Mouse (Mus musculus) CH12.LX (cell line): ENCODE results near the gene Tcp11l2. TPM values are rescaled to one million over a fixed set of nuclear protein-coding genes. Genes with fewer than 3 reads are reported as not detected.

ENCODE experiments used
- DNase-seq: peaks from one replicate; pipeline ENCODE4 v3.0.0-alpha.2; 2013; ENCODE audit errors: extremely low read depth
- H3K27ac ChIP-seq: 2 replicates; pipeline ENCODE4 v1.5.1; 2012; ENCODE audit warnings: low read depth, mild to moderate bottlenecking, control low read depth, moderate library complexity; ENCODE audit not compliant: insufficient read depth
- H3K27me3 ChIP-seq: replicated peaks from 2 replicates; pipeline ENCODE3; 2012; ENCODE audit warnings: inconsistent platforms
- H3K36me3 ChIP-seq, 2 experiments: replicated peaks in 1 of 2; 2 replicates each; pipeline versions ENCODE3 to v1.6.1; 2012; ENCODE audit warnings: inconsistent platforms in 1 of 2, low read length in 1 of 2, mild to moderate bottlenecking in 1 of 2, mixed read lengths in 1 of 2, moderate library complexity in 1 of 2; ENCODE audit not compliant: control insufficient read depth in 1 of 2, insufficient read depth in 1 of 2
- H3K4me1 ChIP-seq, 2 experiments: 2 replicates each; pipeline ENCODE4 v1.6.1; 2012; ENCODE audit warnings: inconsistent platforms in 1 of 2, moderate library complexity in 1 of 2; ENCODE audit not compliant: insufficient read depth in 2 of 2, control insufficient read depth in 1 of 2
- H3K4me2 ChIP-seq: 2 replicates; pipeline ENCODE4 v1.6.1; 2012; ENCODE audit warnings: low read depth, mild to moderate bottlenecking, control low read depth; ENCODE audit not compliant: poor library complexity, insufficient read depth, severe bottlenecking
- H3K4me3 ChIP-seq, 3 experiments: fragments of 150-350 bp in 1 of 3; sonication (generic) in 1 of 3; replicated peaks in 1 of 3; 2 replicates each; pipeline versions ENCODE3 to v1.5.1; 2011 to 2012; ENCODE audit warnings: low read depth in 2 of 3, low read length in 2 of 3, mild to moderate bottlenecking in 2 of 3, moderate library complexity in 2 of 3, control low read depth in 1 of 3, improper control_type of control experiment in 1 of 3, inconsistent platforms in 1 of 3, mixed read lengths in 1 of 3; ENCODE audit not compliant: poor library complexity in 1 of 3
- H3K79me2 ChIP-seq: replicated peaks from 2 replicates; pipeline ENCODE4 v1.6.1; 2012; ENCODE audit warnings: mild to moderate bottlenecking, moderate library complexity; ENCODE audit not compliant: control insufficient read depth, poor library complexity, insufficient read depth, severe bottlenecking; ENCODE audit errors: extremely low read depth
- H3K9ac ChIP-seq: 2 replicates; pipeline ENCODE4 v1.6.1; 2012; ENCODE audit warnings: low read depth, mild to moderate bottlenecking, control low read depth, moderate library complexity; ENCODE audit not compliant: insufficient read depth
- H3K9me3 ChIP-seq: replicated peaks from 2 replicates; pipeline ENCODE3; 2012; ENCODE audit warnings: low read length, inconsistent platforms, mixed read lengths
- CHD2 ChIP-seq: IDR thresholded peaks from 2 replicates; pipeline ENCODE4 v1.6.1; 2011; ENCODE audit warnings: low read length, improper control_type of control experiment
- CTCF ChIP-seq, 2 experiments: IDR thresholded peaks in 1 of 2; conservative IDR thresholded peaks in 1 of 2; 2 replicates each; pipeline ENCODE4 v1.5.1; 2011 to 2012; ENCODE audit warnings: low read depth in 2 of 2, low read length in 2 of 2, improper control_type of control experiment in 1 of 2, inconsistent platforms in 1 of 2, mild to moderate bottlenecking in 1 of 2, moderate library complexity in 1 of 2
- ETS1 ChIP-seq: conservative IDR thresholded peaks from 2 replicates; pipeline ENCODE4 v1.6.1; 2012; ENCODE audit warnings: low read depth, mild to moderate bottlenecking, inconsistent platforms, low read length, improper control_type of control experiment, moderate library complexity
- HCFC1 ChIP-seq: IDR thresholded peaks from 2 replicates; pipeline ENCODE4 v1.6.1; 2012; ENCODE audit warnings: low read depth, mild to moderate bottlenecking, inconsistent platforms, low read length, improper control_type of control experiment
- JUN ChIP-seq: IDR thresholded peaks from 2 replicates; pipeline ENCODE4 v1.6.1; 2011; ENCODE audit warnings: low read depth, mild to moderate bottlenecking, low read length, improper control_type of control experiment, moderate library complexity; ENCODE audit not compliant: insufficient read depth
- JUND ChIP-seq: conservative IDR thresholded peaks from 2 replicates; pipeline ENCODE4 v1.6.1; 2011; ENCODE audit warnings: low read depth, low read length, improper control_type of control experiment
- KAT2A ChIP-seq: IDR thresholded peaks from 2 replicates; pipeline ENCODE4 v1.6.1; 2012; ENCODE audit warnings: low read length, improper control_type of control experiment, inconsistent platforms; ENCODE audit not compliant: insufficient replicate concordance
- MAFK ChIP-seq: IDR thresholded peaks from 2 replicates; pipeline ENCODE4 v1.6.1; 2011; ENCODE audit warnings: low read length, improper control_type of control experiment; ENCODE audit not compliant: insufficient replicate concordance
- MAZ ChIP-seq: IDR thresholded peaks from 2 replicates; pipeline ENCODE4 v1.6.1; 2012; ENCODE audit warnings: low read depth, mild to moderate bottlenecking, inconsistent platforms, low read length, improper control_type of control experiment, moderate library complexity
- MYC ChIP-seq: IDR thresholded peaks from 2 replicates; pipeline ENCODE4 v1.6.1; 2011; ENCODE audit warnings: low read depth, mild to moderate bottlenecking, improper control_type of control experiment, low read length
- NELFE ChIP-seq: IDR thresholded peaks from 2 replicates; pipeline ENCODE4 v1.6.1; 2011; ENCODE audit warnings: low read depth, low read length, improper control_type of control experiment
- NRF1 ChIP-seq: IDR thresholded peaks from 2 replicates; pipeline ENCODE4 v1.6.1; 2014; ENCODE audit warnings: low read depth, mild to moderate bottlenecking, inconsistent platforms, low read length, improper control_type of control experiment, moderate library complexity
- POLR2A ChIP-seq: IDR thresholded peaks from 2 replicates; pipeline ENCODE4 v1.6.1; 2011; ENCODE audit warnings: low read depth, mild to moderate bottlenecking, improper control_type of control experiment, low read length
- POLR2AphosphoS2 ChIP-seq: IDR thresholded peaks from 2 replicates; pipeline ENCODE4 v1.6.1; 2011; ENCODE audit warnings: low read depth, low read length, improper control_type of control experiment
- SIN3A ChIP-seq: IDR thresholded peaks from 2 replicates; pipeline ENCODE4 v1.6.1; 2012; ENCODE audit warnings: low read length, improper control_type of control experiment, inconsistent platforms
- UBTF ChIP-seq: IDR thresholded peaks from 2 replicates; pipeline ENCODE4 v1.6.1; 2012; ENCODE audit warnings: low read depth, mild to moderate bottlenecking, inconsistent platforms, low read length, improper control_type of control experiment, moderate library complexity
- USF1 ChIP-seq: IDR thresholded peaks from 2 replicates; pipeline ENCODE4 v1.6.1; 2014; ENCODE audit warnings: low read depth, mild to moderate bottlenecking, inconsistent platforms, low read length, improper control_type of control experiment
- USF2 ChIP-seq: conservative IDR thresholded peaks from 2 replicates; pipeline ENCODE4 v1.6.1; 2011; ENCODE audit warnings: low read depth, low read length, improper control_type of control experiment
- ZC3H11A ChIP-seq: IDR thresholded peaks from 2 replicates; pipeline ENCODE4 v1.6.1; 2012; ENCODE audit warnings: low read depth, mild to moderate bottlenecking, inconsistent platforms, low read length, improper control_type of control experiment
- ZMIZ1 ChIP-seq: IDR thresholded peaks from 2 replicates; pipeline ENCODE4 v1.6.1; 2012; ENCODE audit warnings: low read depth, mild to moderate bottlenecking, inconsistent platforms, low read length, improper control_type of control experiment
- ZNF384 ChIP-seq: IDR thresholded peaks from 2 replicates; pipeline ENCODE4 v1.6.1; 2012; ENCODE audit warnings: low read depth, low read length, improper control_type of control experiment, inconsistent platforms
- dilution Hi-C: fragments of 300-500 bp; cut with MboI; formaldehyde crosslinking; loops from 2 replicates; pipeline ENCODE4 v1.14.3; 2020; ENCODE audit warnings: low sequenced_read_pairs; ENCODE audit not compliant: extremely low pct_unique_long_range_greater_than_20kb, extremely low pct_ligation_motif_present
- in situ Hi-C: fragments of 300-500 bp; cut with MboI; formaldehyde crosslinking; loops from 3 replicates; pipeline ENCODE4 v1.14.3; 2019; ENCODE audit warnings: low sequenced_read_pairs, low pct_ligation_motif_present, low pct_unique_long_range_greater_than_20kb, mixed read lengths
- polyA plus RNA-seq: library from polyadenylated mRNA; unstranded; fragments of >175 nt; gene quantifications from 2 replicates; pipeline ENCODE4 v1.2.1, GENCODE M21; 2012; ENCODE audit warnings: low read depth; ENCODE audit not compliant: insufficient read length
- total RNA-seq, 2 experiments: library from RNA; depleted of rRNA; stranded (reverse); fragments of 300-350 nt in 1 of 2; fragments of >200 nt in 1 of 2; gene quantifications; 2 replicates each; pipeline ENCODE4 v1.2.3; 2012 to 2014

Tcp11l2 gene
- total and polyA plus RNA-seq, 3 experiments: 2.6 to 6.0 (median 2.9) TPM

GRCm38 (mm10) chr10:84527070-84527469 lies 49.4 kb upstream of the Tcp11l2 start:
- TF ChIP-seq ZC3H11A (no peak), KAT2A (no peak), CHD2 (no peak), CTCF (conservative IDR thresholded peaks at IDR 0.05 in 1 of 2, IDR thresholded peaks at IDR 0.05 in 1 of 2; ENCODE audit: low read depth in 2 of 2, low read length in 2 of 2) (no peak), MYC (no peak), USF2 (no peak), JUND (no peak), JUN (no peak), POLR2A (no peak), HCFC1 (no peak), ETS1 (no peak), NELFE (no peak), ZMIZ1 (no peak)
- H3K27me3 ChIP-seq: no peaks in the 10 kb centered on the region
- no peaks in the 10 kb centered on the region for H3K9me3 ChIP-seq
- in situ Hi-C loops (no loop called here), dilution Hi-C loops (no loop called here)
- no peak overlapping the region for H3K9ac ChIP-seq
- peaks cover 22% of the 10 kb centered on the region for H3K79me2 ChIP-seq
- peaks cover 14 to 70% of the 10 kb centered on the region in 2 experiments for H3K36me3 ChIP-seq
- H3K4me2 ChIP-seq: no peak overlapping the region
- H3K4me3 ChIP-seq: no peak overlapping the region
- DNase-seq: no peak
- peaks cover 16 to 34% of the 10 kb centered on the region in 2 experiments for H3K4me1 ChIP-seq
- no peak overlapping the region for H3K27ac ChIP-seq

GRCm38 (mm10) chr10:84527631-84528030 lies 48.8 kb upstream of the Tcp11l2 start:
- in situ Hi-C loops: no loop called here
- no peak overlapping the region for H3K4me2 ChIP-seq
- no peaks in the 10 kb centered on the region for H3K9me3 ChIP-seq
- TF ChIP-seq ZNF384: no peak
- TF ChIP-seq USF1: no peak
- no peak for TF ChIP-seq CTCF (conservative IDR thresholded peaks at IDR 0.05 in 1 of 2, IDR thresholded peaks at IDR 0.05 in 1 of 2; ENCODE audit: low read depth in 2 of 2, low read length in 2 of 2)
- no peak for TF ChIP-seq SIN3A
- no peak for TF ChIP-seq POLR2AphosphoS2
- no peak for TF ChIP-seq UBTF
- no peak for TF ChIP-seq JUND
- no peak for TF ChIP-seq NRF1
- no peak for TF ChIP-seq MAZ
- TF ChIP-seq MAFK: no peak
- H3K4me3 ChIP-seq: no peak overlapping the region
- H3K4me1 ChIP-seq: peaks cover 16 to 40% of the 10 kb centered on the region in 2 experiments
- no peak overlapping the region for H3K9ac ChIP-seq
- peaks cover 14 to 72% of the 10 kb centered on the region in 2 experiments for H3K36me3 ChIP-seq
- no peak for DNase-seq
- H3K79me2 ChIP-seq: peaks cover 23% of the 10 kb centered on the region
- no peak overlapping the region for H3K27ac ChIP-seq
- dilution Hi-C loops: no loop called here
- H3K27me3 ChIP-seq: no peaks in the 10 kb centered on the region
